Mouse (Mus musculus): ENCODE data around the gene Pik3r5.
A peak's percentile ranks its signal among the peaks of the same experiment; 100 is the strongest.

- 0 out of 2 replicates have a peak, but pooled peaks have one; percentile 2 for TF ChIP-seq CHD2 (IDR thresholded peaks at IDR 0.05; ENCODE audit: low read length)
- TF ChIP-seq TBP (conservative IDR thresholded peaks at IDR 0.05; ENCODE audit: low read depth, low read length), result 0 out of 2 replicates have a peak, but pooled peaks have one; percentile 39
These were observed 75.3 kb downstream of the Pik3r5 start for GRCm38 (mm10) chr11:68507246-68507645.

Measured in CH12.LX (cell line).